Mouse (Mus musculus) lung, embryonic 16.5 days (tissue): ENCODE data around the gene Rhod. TPM values are rescaled to one million over a fixed set of nuclear protein-coding genes. Genes with fewer than 3 reads are reported as not detected.

Source experiments
- ATAC-seq: fragments of 200-750 bp; cut with Nextera tagmentation; 2 replicates; pipeline ENCODE4 v1.8.0; 2017; ENCODE audit warnings: low read depth, mild to moderate bottlenecking, moderate library complexity
- H3K27ac ChIP-seq: fragments of 300-500 bp; sonication (generic); 2 replicates; pipeline ENCODE4 v1.5.1; 2014; ENCODE audit warnings: mild to moderate bottlenecking, control low read depth, low read length
- H3K27me3 ChIP-seq: fragments of 300-500 bp; sonication (generic); 2 replicates; pipeline ENCODE4 v1.6.1; 2014; ENCODE audit warnings: low read depth, low read length, mixed read lengths; ENCODE audit not compliant: control insufficient read depth, insufficient read depth
- H3K36me3 ChIP-seq: fragments of 300-500 bp; sonication (generic); 2 replicates; pipeline ENCODE4 v1.6.1; 2014; ENCODE audit warnings: low read length; ENCODE audit not compliant: control insufficient read depth, insufficient read depth
- H3K4me1 ChIP-seq: fragments of 300-500 bp; sonication (generic); replicated peaks from 2 replicates; pipeline ENCODE4 v1.6.1; 2014; ENCODE audit warnings: low read length, mixed read lengths; ENCODE audit not compliant: control insufficient read depth, insufficient read depth
- H3K4me2 ChIP-seq: fragments of 300-500 bp; sonication (generic); 2 replicates; pipeline ENCODE4 v1.6.1; 2014; ENCODE audit warnings: low read depth, low read length, control low read depth
- H3K4me3 ChIP-seq: fragments of 300-500 bp; sonication (generic); 2 replicates; pipeline ENCODE4 v1.5.1; 2014; ENCODE audit warnings: mild to moderate bottlenecking, low read length, control low read depth
- H3K9ac ChIP-seq: fragments of 300-500 bp; sonication (generic); 2 replicates; pipeline ENCODE4 v1.6.1; 2014; ENCODE audit warnings: low read length, control low read depth
- H3K9me3 ChIP-seq: fragments of 300-500 bp; sonication (generic); 2 replicates; pipeline ENCODE4 v1.6.1; 2016; ENCODE audit warnings: low read length; ENCODE audit not compliant: control insufficient read depth
- WGBS: fragments of 180-500 bp; shearing (Covaris S2); extraction: QIAGEN DNeasy Blood & Tissue Kit; methylation state at CpG from one replicate; pipeline ENCODE4 v1.1.7; 2014; 5-methylcytosine and 5-hydroxymethylcytosine counted together
- polyA plus RNA-seq: library from polyadenylated mRNA; unstranded; fragments of >200 nt; fragmentation: Nextera tagmentation; extraction: Ambion mirVana; gene quantifications from 2 replicates; pipeline ENCODE4 v1.2.1, GENCODE M21; 2015

Rhod gene
- polyA plus RNA-seq, 1 experiment from 2014 or later, result 34.9 TPM

- no peaks in the 10 kb centered on the region for H3K4me1 ChIP-seq
- WGBS, result 86% methylated on average over 2 of the region's 2 CpGs
Measured at GRCm38 (mm10) chr19:4404840-4405239, 34.4 kb downstream of the Rhod start.

GRCm38 (mm10) chr19:4398959-4399358 is 40.3 kb downstream of the Rhod start:
- Histone ChIP-seq H3K4me1 (peaks cover 12% of the 10 kb centered on the region; the same call in 1 of the 2 replicates), H3K27ac (no peak overlapping the region), H3K9ac (no peak overlapping the region), H3K36me3 (no peaks in the 10 kb centered on the region), H3K4me2 (no peak overlapping the region), H3K9me3 (no peaks in the 10 kb centered on the region; the same call in 1 of the 2 replicates), H3K27me3 (no peaks in the 10 kb centered on the region), H3K4me3 (no peak overlapping the region)
- ATAC-seq, result no peak
- 65% methylated on average over 4 of the region's 4 CpGs for WGBS

More at GRCm38 (mm10) chr19:4404840-4405239, 34.4 kb downstream of the Rhod start:
- no peak for ATAC-seq
- Histone ChIP-seq H3K9me3 (no peaks in the 10 kb centered on the region; the same call in 1 of the 2 replicates), H3K36me3 (no peaks in the 10 kb centered on the region), H3K9ac (no peak overlapping the region), H3K4me2 (no peak overlapping the region), H3K27me3 (no peaks in the 10 kb centered on the region), H3K4me3 (no peak overlapping the region), H3K27ac (no peak overlapping the region)

- Histone ChIP-seq H3K9me3 (no peaks in the 10 kb centered on the region; the same call in 1 of the 2 replicates), H3K36me3 (no peaks in the 10 kb centered on the region), H3K4me3 (peak overlapping the region; percentile 91), H3K27ac (peak overlapping the region; percentile 84), H3K27me3 (no peaks in the 10 kb centered on the region), H3K4me1 (peaks cover 12% of the 10 kb centered on the region; the same call in 1 of the 2 replicates), H3K9ac (peak overlapping the region; percentile 86), H3K4me2 (peak overlapping the region; percentile 93)
- ATAC-seq, result no peak
- 36% methylated on average over 8 of the region's 8 CpGs for WGBS
Measured at GRCm38 (mm10) chr19:4398630-4398948, 40.6 kb downstream of the Rhod start.

- peak within 1 kb of the TSS; percentile 93 for H3K4me2 ChIP-seq
- H3K27ac ChIP-seq, result peak within 1 kb of the TSS; percentile 84
- 0 out of 2 replicates have a peak, but pooled peaks cover under 1% of the 10 kb centered on the region for H3K36me3 ChIP-seq
- peak; percentile 10; the same call in 1 of the 2 replicates for ATAC-seq
- H3K27me3 ChIP-seq, result no peaks in the 10 kb centered on the region
- H3K9ac ChIP-seq, result peak within 1 kb of the TSS; percentile 86
- peak within 1 kb of the TSS; percentile 91 for H3K4me3 ChIP-seq
- H3K4me1 ChIP-seq, result peaks cover 14% of the 10 kb centered on the region; the same call in 1 of the 2 replicates
- no peaks in the 10 kb centered on the region; the same call in 1 of the 2 replicates for H3K9me3 ChIP-seq
- under 1% methylated on average over 56 of the region's 82 CpGs for WGBS
Measured at GRCm38 (mm10) chr19:4397798-4398629, 41.2 kb downstream of the Rhod start, which contains the start of gene Kdm2a. TSS of gene Kdm2a (minus strand) at chr19:4398285.

- no peaks in the 10 kb centered on the region for H3K27me3 ChIP-seq
- peak overlapping the region; percentile 92 for H3K27ac ChIP-seq
- WGBS, result under 1% methylated on average over 42 of the region's 90 CpGs
Measured at GRCm38 (mm10) chr19:4396998-4397797, 42.0 kb downstream of the Rhod start.

GRCm38 (mm10) chr19:4396081-4396997 is 42.9 kb downstream of the Rhod start:
- WGBS, result under 1% methylated on average over 59 of the region's 80 CpGs
- peaks cover 16% of the 10 kb centered on the region; the same call in 1 of the 2 replicates for H3K4me1 ChIP-seq
- H3K4me2 ChIP-seq, result peak overlapping the region; percentile 86
- H3K27ac ChIP-seq, result peak overlapping the region; percentile 92
- ATAC-seq, result peak; percentile 32
- peak overlapping the region; percentile 91 for H3K4me3 ChIP-seq
- H3K27me3 ChIP-seq, result no peaks in the 10 kb centered on the region
- H3K36me3 ChIP-seq, result 0 out of 2 replicates have a peak, but pooled peaks cover 3% of the 10 kb centered on the region
- no peaks in the 10 kb centered on the region for H3K9me3 ChIP-seq
- peak overlapping the region; percentile 97 for H3K9ac ChIP-seq

More at GRCm38 (mm10) chr19:4396998-4397797, 42.0 kb downstream of the Rhod start:
- Histone ChIP-seq H3K9me3 (no peaks in the 10 kb centered on the region), H3K4me2 (peak overlapping the region; percentile 93), H3K4me1 (peaks cover 16% of the 10 kb centered on the region; the same call in 1 of the 2 replicates), H3K36me3 (0 out of 2 replicates have a peak, but pooled peaks cover 3% of the 10 kb centered on the region), H3K9ac (peak overlapping the region; percentile 97), H3K4me3 (peak overlapping the region; percentile 91)
- ATAC-seq, result peak; percentile 96

- Histone ChIP-seq H3K27me3 (no peaks in the 10 kb centered on the region), H3K4me1 (no peaks in the 10 kb centered on the region), H3K27ac (no peak overlapping the region), H3K36me3 (peaks cover 9% of the 10 kb centered on the region; the same call in 1 of the 2 replicates), H3K4me3 (no peak overlapping the region), H3K9me3 (no peaks in the 10 kb centered on the region), H3K4me2 (no peak overlapping the region), H3K9ac (no peak overlapping the region)
- no peak for ATAC-seq
Measured at GRCm38 (mm10) chr19:4387276-4387675, 52.0 kb downstream of the Rhod start.

- Histone ChIP-seq H3K4me2 (no peak overlapping the region), H3K4me3 (no peak overlapping the region), H3K36me3 (peaks cover 9% of the 10 kb centered on the region; the same call in 1 of the 2 replicates), H3K4me1 (no peaks in the 10 kb centered on the region), H3K27ac (no peak overlapping the region), H3K9me3 (no peaks in the 10 kb centered on the region), H3K9ac (no peak overlapping the region), H3K27me3 (no peaks in the 10 kb centered on the region)
- ATAC-seq, result no peak
- WGBS, result 72% methylated on average over 4 of the region's 4 CpGs
Measured at GRCm38 (mm10) chr19:4385026-4385425, 54.2 kb downstream of the Rhod start.
